Mouse (Mus musculus) midbrain, embryonic 16.5 days (tissue): ENCODE measurements around the gene Itga11. TPM values are rescaled to one million over a fixed set of nuclear protein-coding genes. Genes with fewer than 3 reads are reported as not detected.
A peak's percentile ranks its signal among the peaks of the same experiment; 100 is the strongest.
"Not testable (repeated sequence)": the region's sequence is repeated elsewhere in the genome, so short reads cannot be mapped to it uniquely, and the experiment has no call there.

Source experiments
- ATAC-seq: fragments of 200-750 bp; cut with Nextera tagmentation; 2 replicates; pipeline ENCODE4 v1.8.0; 2017; ENCODE audit warnings: moderate TSS enrichment
- H3K27ac ChIP-seq: fragments of 300-500 bp; sonication (generic); 2 replicates; pipeline ENCODE4 v1.5.1; 2014; ENCODE audit warnings: mild to moderate bottlenecking, low read length, mixed read lengths
- H3K27me3 ChIP-seq: fragments of 300-500 bp; sonication (generic); 2 replicates; pipeline ENCODE4 v1.6.1; 2014; ENCODE audit warnings: low read depth, low read length, mixed read lengths; ENCODE audit not compliant: control insufficient read depth, insufficient read depth
- H3K36me3 ChIP-seq: fragments of 300-500 bp; sonication (generic); 2 replicates; pipeline ENCODE4 v1.6.1; 2014; ENCODE audit warnings: mild to moderate bottlenecking, low read length, moderate library complexity, mixed read lengths; ENCODE audit not compliant: control insufficient read depth, insufficient read depth
- H3K4me1 ChIP-seq: fragments of 300-500 bp; sonication (generic); 2 replicates; pipeline ENCODE4 v1.6.1; 2014; ENCODE audit warnings: mild to moderate bottlenecking, low read length, mixed read lengths; ENCODE audit not compliant: control insufficient read depth, insufficient read depth
- H3K4me2 ChIP-seq: fragments of 300-500 bp; sonication (generic); 2 replicates; pipeline ENCODE4 v1.6.1; 2014; ENCODE audit warnings: mild to moderate bottlenecking, low read length, mixed read lengths
- H3K4me3 ChIP-seq: fragments of 300-500 bp; sonication (generic); 2 replicates; pipeline ENCODE4 v1.5.1; 2014; ENCODE audit warnings: low read depth, mild to moderate bottlenecking, low read length, moderate library complexity, mixed read lengths
- H3K9ac ChIP-seq: fragments of 300-500 bp; sonication (generic); 2 replicates; pipeline ENCODE4 v1.6.1; 2014; ENCODE audit warnings: low read depth, low read length, mixed read lengths
- H3K9me3 ChIP-seq: fragments of 300-500 bp; sonication (generic); replicated peaks from 2 replicates; pipeline ENCODE4 v1.6.1; 2014; ENCODE audit warnings: mild to moderate bottlenecking, low read length, mixed read lengths; ENCODE audit not compliant: control insufficient read depth, poor library complexity, severe bottlenecking
- WGBS: fragments of 180-500 bp; shearing (Covaris S2); extraction: QIAGEN DNeasy Blood & Tissue Kit; methylation state at CpG from one replicate; pipeline ENCODE4 v1.1.7; 2014; 5-methylcytosine and 5-hydroxymethylcytosine counted together
- polyA plus RNA-seq: library from polyadenylated mRNA; unstranded; fragments of >200 nt; fragmentation: Nextera tagmentation; extraction: Ambion mirVana; gene quantifications from 2 replicates; pipeline ENCODE4 v1.2.1, GENCODE M21; 2015

Gene Itga11
- polyA plus RNA-seq, 1 experiment from 2014 or later = 0.98 TPM

DNA sequence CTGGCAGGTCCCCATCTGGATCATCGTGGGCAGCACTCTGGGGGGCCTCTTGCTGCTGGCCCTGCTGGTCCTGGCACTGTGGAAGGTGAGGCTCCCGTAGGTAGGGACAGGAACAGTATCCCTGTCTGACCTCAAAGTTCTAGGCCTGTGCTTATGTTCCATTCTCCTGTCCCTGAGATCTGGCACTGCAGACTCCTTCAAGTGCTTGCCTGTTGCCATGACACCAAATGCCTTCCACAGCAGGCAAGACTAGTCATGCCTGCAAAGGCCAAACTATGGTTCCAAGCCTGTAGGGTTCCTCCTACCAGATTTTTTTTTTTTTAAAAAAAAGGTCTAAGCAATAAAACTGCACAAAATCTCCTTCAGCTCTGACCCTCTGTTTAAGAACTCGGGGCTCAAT, 104.3 kb downstream of the Itga11 start:
- Histone ChIP-seq H3K4me3 (no peak overlapping the region), H3K4me2 (no peak overlapping the region), H3K27me3 (no peaks in the 10 kb centered on the region), H3K27ac (no peak overlapping the region), H3K36me3 (no peaks in the 10 kb centered on the region), H3K9ac (no peak overlapping the region), H3K9me3 (no peaks in the 10 kb centered on the region), H3K4me1 (peaks cover 20% of the 10 kb centered on the region)
- WGBS = 37% methylated on average over 3 of the region's 3 CpGs
- ATAC-seq = no peak

DNA sequence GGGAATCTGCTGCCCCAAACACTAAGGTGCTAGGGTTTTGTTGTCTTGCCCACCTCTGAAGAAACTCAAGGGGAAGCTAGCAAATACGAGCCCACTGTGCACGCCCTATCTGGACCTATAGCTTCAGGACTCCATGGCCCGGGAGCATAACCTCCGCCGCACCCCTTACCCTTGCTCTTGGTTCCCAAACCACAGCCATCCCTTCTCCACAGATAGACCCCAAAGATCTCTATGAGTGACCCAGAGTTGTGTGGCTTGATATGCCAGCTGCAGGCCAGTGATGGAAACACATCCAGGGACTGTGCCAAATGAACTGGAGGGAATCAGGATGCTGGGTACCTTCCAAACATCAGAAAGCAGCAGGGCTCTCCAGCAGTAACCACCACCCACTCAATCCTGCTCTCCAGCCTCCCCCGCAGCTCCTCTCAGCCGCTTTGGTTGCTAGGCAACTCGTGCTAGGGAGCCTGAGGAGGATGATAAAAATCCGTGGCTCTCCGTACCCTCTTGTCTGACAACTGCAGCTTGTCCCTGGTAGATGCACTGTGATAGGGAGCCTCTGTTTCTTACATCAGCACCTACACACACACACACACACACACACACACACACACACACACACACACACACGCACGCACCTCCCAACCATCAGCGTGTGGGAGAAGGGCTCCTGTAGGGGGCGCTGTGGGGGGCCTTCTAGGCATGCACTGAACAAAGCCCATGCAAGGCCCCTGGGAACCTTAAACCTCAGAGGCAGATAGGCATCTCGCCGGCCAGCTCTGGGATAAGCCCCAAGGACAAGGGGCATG, 105.6 kb downstream of the Itga11 start:
- H3K4me1 ChIP-seq = peaks cover 18% of the 10 kb centered on the region
- H3K4me3 ChIP-seq = no peak overlapping the region
- peak overlapping the region; percentile 18 for H3K4me2 ChIP-seq
- no peaks in the 10 kb centered on the region for H3K36me3 ChIP-seq
- peak; percentile 89 for ATAC-seq
- no peaks in the 10 kb centered on the region for H3K27me3 ChIP-seq
- no peaks in the 10 kb centered on the region for H3K9me3 ChIP-seq
- WGBS = 34% methylated on average over 14 of the region's 16 CpGs
- H3K9ac ChIP-seq = no peak overlapping the region
- H3K27ac ChIP-seq = peak overlapping the region; percentile 54

- WGBS = 97% methylated on average over 2 of the region's 2 CpGs
- Histone ChIP-seq H3K9ac (no peak overlapping the region), H3K27ac (peak overlapping the region; percentile 54), H3K27me3 (no peaks in the 10 kb centered on the region), H3K4me1 (peaks cover 18% of the 10 kb centered on the region), H3K4me2 (no peak overlapping the region), H3K4me3 (no peak overlapping the region), H3K36me3 (no peaks in the 10 kb centered on the region), H3K9me3 (no peaks in the 10 kb centered on the region)
- ATAC-seq = no peak
Observed at GRCm38 (mm10) chr9:62784233-62784632, 106.6 kb downstream of the Itga11 start.

GRCm38 (mm10) chr9:62786721-62787120, 109.1 kb downstream of the Itga11 start:
- Histone ChIP-seq H3K4me3 (no peak overlapping the region), H3K9me3 (no peaks in the 10 kb centered on the region), H3K27ac (no peak overlapping the region), H3K4me2 (no peak overlapping the region), H3K9ac (no peak overlapping the region), H3K4me1 (peaks cover 17% of the 10 kb centered on the region), H3K27me3 (no peaks in the 10 kb centered on the region), H3K36me3 (no peaks in the 10 kb centered on the region)
- 67% methylated on average over 5 of the region's 5 CpGs for WGBS
- no peak for ATAC-seq

- no peaks in the 10 kb centered on the region for H3K9me3 ChIP-seq
- ATAC-seq = no peak
- no peaks in the 10 kb centered on the region for H3K4me1 ChIP-seq
- no peak overlapping the region for H3K27ac ChIP-seq
- no peak overlapping the region for H3K4me3 ChIP-seq
- H3K36me3 ChIP-seq = no peaks in the 10 kb centered on the region
- H3K9ac ChIP-seq = no peak overlapping the region
- H3K4me2 ChIP-seq = no peak overlapping the region
- H3K27me3 ChIP-seq = no peaks in the 10 kb centered on the region
- WGBS = 94% methylated on average over 12 of the region's 12 CpGs
Observed at GRCm38 (mm10) chr9:62789856-62790255, 112.2 kb downstream of the Itga11 start.

- H3K4me1 ChIP-seq, H3K27ac ChIP-seq, H3K9ac ChIP-seq, H3K9me3 ChIP-seq, H3K4me3 ChIP-seq, ATAC-seq, H3K27me3 ChIP-seq, H3K4me2 ChIP-seq: not testable (repeated sequence)
- WGBS = 90% methylated on average over 2 of the region's 2 CpGs
- H3K36me3 ChIP-seq = peaks cover 11% of the 10 kb centered on the region
Observed at GRCm38 (mm10) chr9:62799218-62799617, 121.6 kb downstream of the Itga11 start.

DNA sequence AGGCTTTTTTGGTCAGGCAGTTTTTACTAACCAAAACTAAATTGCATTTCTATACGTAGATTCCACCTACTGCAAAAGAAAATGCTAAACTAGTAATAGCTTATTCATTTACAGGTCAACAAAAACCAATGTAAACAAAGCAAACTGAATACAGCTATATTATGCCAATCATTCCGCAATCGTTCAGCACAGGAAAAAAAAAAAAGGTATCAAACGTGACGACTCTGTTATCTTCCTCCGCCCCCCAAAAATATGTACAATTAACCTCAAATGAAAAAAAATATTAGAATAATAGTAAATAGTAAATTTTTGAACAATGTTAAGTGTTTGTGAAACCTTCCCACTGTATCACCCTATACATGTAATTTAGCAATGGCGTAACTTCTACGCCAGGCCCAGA, 132.5 kb downstream of the Itga11 start:
- Histone ChIP-seq H3K27ac (peak overlapping the region; percentile 99), H3K27me3 (no peaks in the 10 kb centered on the region), H3K4me3 (peak overlapping the region; percentile 88), H3K9ac (peak overlapping the region; percentile 98), H3K4me1 (peaks cover 21% of the 10 kb centered on the region), H3K9me3 (no peaks in the 10 kb centered on the region), H3K4me2 (peak overlapping the region; percentile 84), H3K36me3 (no peaks in the 10 kb centered on the region)
- no peak for ATAC-seq
- 15% methylated on average over 8 of the region's 8 CpGs for WGBS

DNA sequence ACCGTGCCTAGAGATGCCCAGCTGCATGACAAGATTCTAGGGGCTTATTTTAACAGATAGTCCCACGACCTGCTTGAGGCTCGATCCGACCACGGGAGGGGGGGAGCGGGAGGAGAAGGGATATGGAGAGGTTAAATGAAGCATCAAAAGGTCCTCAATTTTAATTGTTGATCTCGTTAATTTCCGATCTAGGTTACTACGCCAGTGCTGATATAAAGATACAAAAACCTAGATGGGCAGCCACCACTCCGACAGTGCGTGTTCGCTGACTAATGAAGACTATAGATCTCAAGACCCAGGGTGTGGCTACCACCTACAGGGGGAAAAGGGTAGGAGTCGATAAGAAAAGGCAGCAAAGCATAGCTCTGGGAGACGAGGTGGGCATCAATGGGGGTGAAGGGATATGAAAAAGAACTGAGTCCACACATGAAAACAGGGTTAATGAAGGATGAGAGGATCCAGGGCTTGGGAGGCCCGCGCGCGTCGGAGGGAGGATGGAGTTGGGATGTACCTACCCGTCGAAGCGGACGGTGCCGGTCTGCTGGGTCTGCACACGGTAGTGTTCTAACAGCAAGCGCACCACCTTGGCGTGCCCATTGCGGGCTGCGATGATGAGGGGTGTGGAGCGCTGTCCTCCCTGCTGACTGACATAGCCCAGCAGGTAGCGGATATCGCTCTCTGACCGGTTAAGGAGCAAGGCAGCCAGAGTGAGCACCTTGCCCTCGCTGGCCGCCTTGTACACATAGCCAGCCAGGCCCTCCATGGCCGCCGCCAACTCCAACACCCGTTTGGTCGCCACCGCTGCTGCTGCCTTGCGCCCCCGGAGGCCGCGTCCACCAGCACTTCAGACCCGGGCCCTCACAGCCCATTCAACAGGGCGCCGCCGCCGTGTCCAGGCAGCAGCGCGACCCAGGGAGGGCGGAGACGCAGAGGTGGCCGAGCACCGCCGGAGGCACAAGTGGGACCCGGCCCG, 133.2 kb downstream of the Itga11 start:
- under 1% methylated on average over 58 of the region's 58 CpGs for whole genome bisulfite sequencing
- peaks cover 21% of the 10 kb centered on the region for H3K4me1 ChIP-seq
- no peaks in the 10 kb centered on the region for H3K27me3 ChIP-seq
- peak overlapping the region; percentile 98 for H3K9ac ChIP-seq
- H3K36me3 ChIP-seq = no peaks in the 10 kb centered on the region
- H3K9me3 ChIP-seq = no peaks in the 10 kb centered on the region
- ATAC-seq = peak; percentile 71
- peak overlapping the region; percentile 84 for H3K4me2 ChIP-seq
- peak overlapping the region; percentile 99 for H3K27ac ChIP-seq
- peak overlapping the region; percentile 88 for H3K4me3 ChIP-seq
